Mouse (Mus musculus): ENCODE results near the gene Clta. TPM values are rescaled to one million over a fixed set of nuclear protein-coding genes. Genes with fewer than 3 reads are reported as not detected.

Gene Clta
- polyA plus RNA-seq, 1 experiment, result not detected

DNA sequence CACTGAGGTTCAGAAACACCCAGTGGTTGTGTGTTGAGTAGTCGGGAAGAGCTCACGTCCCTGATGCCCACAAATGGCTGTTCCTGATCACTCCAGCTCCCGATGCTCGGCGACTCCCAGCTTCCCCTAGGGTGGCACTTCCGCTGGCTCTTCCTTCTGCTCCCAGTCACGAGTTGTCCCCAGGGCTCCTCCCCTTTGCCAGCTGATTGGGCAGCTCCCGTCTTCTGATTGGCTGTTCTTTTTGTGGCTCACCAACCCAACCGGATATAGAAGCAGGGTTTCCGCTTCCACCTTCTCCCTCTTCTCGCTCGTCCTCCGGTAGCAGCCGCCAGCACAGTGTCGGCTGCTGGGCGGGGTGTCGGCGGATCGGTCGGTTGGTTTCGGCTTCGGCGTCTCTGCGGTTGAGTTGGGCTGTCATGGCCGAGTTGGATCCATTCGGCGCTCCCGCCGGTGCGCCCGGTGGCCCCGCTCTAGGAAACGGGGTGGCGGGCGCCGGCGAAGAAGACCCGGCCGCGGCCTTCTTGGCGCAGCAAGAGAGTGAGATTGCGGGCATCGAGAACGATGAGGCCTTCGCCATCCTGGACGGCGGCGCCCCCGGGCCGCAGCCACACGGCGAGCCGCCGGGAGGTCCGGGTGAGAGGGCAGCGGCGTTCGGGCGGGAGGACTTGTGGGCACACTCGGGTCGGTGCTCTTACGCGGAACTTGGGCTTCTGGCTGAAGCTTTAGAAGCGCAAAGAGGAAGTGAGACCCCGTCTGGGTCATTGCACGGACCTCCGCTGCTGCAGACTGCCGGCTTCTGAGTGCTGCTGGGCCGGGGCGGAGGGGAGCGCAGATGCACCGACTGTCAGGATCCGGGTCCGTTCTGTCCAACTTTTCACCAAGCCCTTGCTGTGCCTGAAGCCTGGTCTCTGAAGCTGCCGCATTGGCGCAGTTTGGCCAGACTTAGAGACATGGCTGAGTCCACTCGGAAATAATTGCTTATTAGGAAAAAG lies 8.4 kb downstream of the Clta start:
- TF ChIP-seq CTCF (IDR thresholded peaks at IDR 0.05; ENCODE audit: insufficient read depth, low read depth, low read length), result no peak
- TF ChIP-seq POLR2A (IDR thresholded peaks at IDR 0.05; ENCODE audit: insufficient read depth, low read depth, low read length), result peak; percentile 75
- Histone ChIP-seq H3K27ac (ENCODE audit: insufficient read depth, low read depth, low read length) (peak overlapping the region; percentile 22; the same call in 1 of the 2 replicates), H3K4me1 (ENCODE audit: control insufficient read depth, insufficient read depth, low read length) (peaks cover 4% of the 10 kb centered on the region; the same call in 1 of the 2 replicates), H3K4me3 (ENCODE audit: insufficient read depth, low read depth, low read length) (peak overlapping the region; percentile 66)
- WGBS, result under 1% methylated on average over 77 of the region's 77 CpGs

DNA sequence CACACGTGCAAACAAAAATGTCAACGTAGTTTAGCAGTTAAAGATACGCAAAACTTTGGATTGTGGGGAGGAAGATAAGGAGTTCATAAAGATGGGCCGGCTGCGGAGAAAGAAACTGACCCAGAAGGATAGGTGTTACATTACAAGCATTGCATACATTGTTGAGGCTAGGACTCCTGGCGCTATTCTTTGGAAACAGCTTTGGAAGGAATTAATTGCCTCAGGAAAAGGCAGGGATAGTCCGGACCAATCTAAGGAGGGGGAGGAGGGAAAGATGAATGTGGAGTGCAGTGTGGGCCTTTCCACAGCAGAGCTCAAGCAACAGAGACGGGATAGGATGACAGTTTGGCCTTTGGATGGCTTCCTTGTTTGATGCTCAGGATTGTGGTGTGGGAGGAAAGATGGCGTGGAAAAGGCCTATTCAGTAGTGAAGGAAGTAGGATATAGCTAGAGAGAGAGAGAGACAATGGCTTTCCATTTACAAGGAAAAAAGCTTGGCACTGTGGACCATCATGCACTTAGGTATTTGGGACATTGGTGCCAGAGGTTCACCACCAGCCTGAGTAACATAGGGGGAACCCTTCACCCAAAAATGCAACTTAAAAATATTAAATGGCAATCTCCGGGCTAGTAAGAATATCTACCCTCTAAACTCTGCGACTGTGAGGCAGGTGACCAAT lies 9.3 kb downstream of the Clta start:
- TF ChIP-seq CTCF (IDR thresholded peaks at IDR 0.05; ENCODE audit: insufficient read depth, low read depth, low read length), result no peak
- H3K4me3 ChIP-seq (ENCODE audit: insufficient read depth, low read depth, low read length), result peak overlapping the region; percentile 66
- peaks cover 4% of the 10 kb centered on the region; the same call in 1 of the 2 replicates for H3K4me1 ChIP-seq (ENCODE audit: control insufficient read depth, insufficient read depth, low read length)
- no peak overlapping the region for H3K27ac ChIP-seq (ENCODE audit: insufficient read depth, low read depth, low read length)
- 20% methylated on average over 11 of the region's 11 CpGs for WGBS

DNA sequence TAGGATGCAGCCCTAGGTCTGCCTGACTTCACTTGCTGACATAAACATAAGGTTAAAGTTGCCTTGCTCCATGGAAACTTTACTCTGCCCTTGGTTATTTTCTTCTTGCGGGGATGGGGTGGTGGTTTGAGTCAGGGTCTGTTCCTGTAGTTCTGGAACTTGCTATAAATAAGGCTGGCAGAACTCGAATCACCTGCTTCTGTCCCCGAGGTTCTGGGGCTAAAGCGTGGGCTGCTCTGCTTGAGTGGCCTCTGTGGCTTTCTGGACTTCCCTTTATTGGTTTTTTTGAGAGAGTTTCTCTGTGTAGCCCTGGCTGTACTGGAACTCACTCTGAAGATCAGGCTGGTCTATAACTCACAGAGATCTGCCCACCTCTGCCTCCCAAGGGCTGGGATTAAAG lies 11.8 kb downstream of the Clta start:
- Histone ChIP-seq H3K27ac (ENCODE audit: insufficient read depth, low read depth, low read length) (no peak overlapping the region), H3K4me1 (ENCODE audit: control insufficient read depth, insufficient read depth, low read length) (peaks cover 4% of the 10 kb centered on the region; the same call in 1 of the 2 replicates), H3K4me3 (ENCODE audit: insufficient read depth, low read depth, low read length) (no peak overlapping the region)
- TF ChIP-seq POLR2A (IDR thresholded peaks at IDR 0.05; ENCODE audit: insufficient read depth, low read depth, low read length), result no peak
- no peak for TF ChIP-seq CTCF (IDR thresholded peaks at IDR 0.05; ENCODE audit: insufficient read depth, low read depth, low read length)
- WGBS, result 89% methylated on average over 4 of the region's 4 CpGs

DNA sequence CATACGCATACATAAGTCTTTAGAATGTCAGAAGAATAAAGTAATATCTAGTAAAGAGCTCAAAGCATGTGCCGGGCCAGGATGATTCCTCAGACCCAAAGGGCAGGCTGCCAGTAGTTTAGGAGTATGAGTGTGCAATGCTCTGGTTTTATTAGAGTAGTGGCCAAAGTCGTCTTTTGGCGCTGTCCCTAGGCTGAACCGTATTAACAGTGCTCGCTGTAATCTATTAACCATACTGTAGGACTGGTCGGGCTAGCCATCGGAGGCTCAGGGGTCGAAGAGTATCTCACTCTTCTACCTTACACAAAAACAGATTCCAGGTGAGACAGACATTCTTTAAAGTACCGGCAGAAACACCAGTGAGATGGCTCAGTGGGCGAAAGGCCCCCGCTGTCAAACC lies 12.5 kb downstream of the Clta start:
- no peak overlapping the region for H3K4me3 ChIP-seq (ENCODE audit: insufficient read depth, low read depth, low read length)
- whole genome bisulfite sequencing, result 91% methylated on average over 12 of the region's 12 CpGs
- TF ChIP-seq CTCF (IDR thresholded peaks at IDR 0.05; ENCODE audit: insufficient read depth, low read depth, low read length), result no peak
- TF ChIP-seq POLR2A (IDR thresholded peaks at IDR 0.05; ENCODE audit: insufficient read depth, low read depth, low read length), result no peak
- H3K4me1 ChIP-seq (ENCODE audit: control insufficient read depth, insufficient read depth, low read length), result peaks cover 8% of the 10 kb centered on the region; the same call in 1 of the 2 replicates
- H3K27ac ChIP-seq (ENCODE audit: insufficient read depth, low read depth, low read length), result no peak overlapping the region

DNA sequence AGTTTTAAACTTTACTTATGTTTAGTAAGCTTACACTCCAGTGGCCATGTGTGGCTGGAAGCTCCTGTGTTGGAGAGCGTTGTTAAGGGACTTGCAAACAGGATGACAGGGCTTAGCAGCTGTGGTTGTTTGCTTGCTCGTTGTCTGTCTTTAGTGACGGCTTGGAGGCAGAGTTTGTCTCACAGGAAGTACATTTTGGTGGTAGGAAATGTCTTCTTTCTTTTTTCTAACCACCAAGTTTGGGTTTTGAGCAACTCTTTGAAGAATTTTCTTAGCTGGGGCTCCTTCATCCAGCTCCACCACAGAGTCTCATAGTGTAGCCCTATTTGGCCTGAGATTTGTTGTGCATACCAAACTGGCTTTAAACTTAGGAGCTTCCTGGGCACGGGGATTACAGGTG lies 18.1 kb downstream of the Clta start:
- Histone ChIP-seq H3K27ac (ENCODE audit: insufficient read depth, low read depth, low read length) (no peak overlapping the region), H3K4me1 (ENCODE audit: control insufficient read depth, insufficient read depth, low read length) (peaks cover 11% of the 10 kb centered on the region), H3K4me3 (ENCODE audit: insufficient read depth, low read depth, low read length) (no peak overlapping the region)
- TF ChIP-seq POLR2A (IDR thresholded peaks at IDR 0.05; ENCODE audit: insufficient read depth, low read depth, low read length) (no peak), CTCF (IDR thresholded peaks at IDR 0.05; ENCODE audit: insufficient read depth, low read depth, low read length) (no peak)
- 84% methylated on average over 4 of the region's 4 CpGs for WGBS

DNA sequence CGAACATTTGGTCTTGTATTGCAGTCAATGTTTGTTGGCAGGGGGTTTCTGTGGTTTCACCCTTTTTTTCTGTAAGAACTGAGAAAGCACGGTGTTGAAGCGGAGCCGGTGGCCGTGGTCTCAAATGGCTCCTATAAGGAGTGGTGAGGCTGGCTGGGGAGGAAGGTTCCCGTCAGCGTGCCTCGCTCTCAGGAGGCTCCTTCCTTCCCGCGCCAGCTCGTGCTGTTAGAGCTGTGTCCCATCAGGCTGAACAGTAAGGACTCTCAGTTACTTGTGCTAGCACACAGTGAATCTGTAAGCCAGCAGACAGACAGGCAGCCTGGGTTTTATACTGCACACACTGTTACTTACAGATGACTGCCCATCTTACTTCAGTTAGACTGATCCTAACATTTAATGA lies 18.5 kb downstream of the Clta start:
- Histone ChIP-seq H3K4me1 (ENCODE audit: control insufficient read depth, insufficient read depth, low read length) (peaks cover 12% of the 10 kb centered on the region), H3K4me3 (ENCODE audit: insufficient read depth, low read depth, low read length) (no peak overlapping the region), H3K27ac (ENCODE audit: insufficient read depth, low read depth, low read length) (no peak overlapping the region)
- WGBS, result 84% methylated on average over 11 of the region's 11 CpGs
- TF ChIP-seq POLR2A (IDR thresholded peaks at IDR 0.05; ENCODE audit: insufficient read depth, low read depth, low read length), result no peak
- TF ChIP-seq CTCF (IDR thresholded peaks at IDR 0.05; ENCODE audit: insufficient read depth, low read depth, low read length), result no peak

DNA sequence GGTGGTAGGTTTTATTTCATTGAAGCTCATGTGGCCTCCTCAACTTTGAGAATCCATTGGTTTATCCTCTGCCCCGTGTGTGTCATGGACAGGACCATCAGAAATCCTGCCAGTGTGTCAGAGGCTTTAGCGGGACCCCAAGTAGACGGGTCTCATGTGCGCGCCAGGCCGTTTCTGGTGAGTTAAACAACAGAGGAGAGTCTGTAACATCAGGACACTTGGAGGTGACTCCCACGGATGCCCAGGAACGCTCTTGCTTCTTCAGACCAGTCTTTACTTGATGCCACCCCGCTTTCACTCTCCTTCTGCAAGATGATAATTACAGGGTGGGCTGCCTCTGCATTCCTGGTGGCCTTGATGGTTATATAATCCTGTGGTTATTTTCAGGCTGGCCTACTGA lies 19.4 kb downstream of the Clta start:
- Histone ChIP-seq H3K4me1 (ENCODE audit: control insufficient read depth, insufficient read depth, low read length) (peaks cover 17% of the 10 kb centered on the region), H3K4me3 (ENCODE audit: insufficient read depth, low read depth, low read length) (no peak overlapping the region), H3K27ac (ENCODE audit: insufficient read depth, low read depth, low read length) (peak overlapping the region; percentile 16)
- TF ChIP-seq CTCF (IDR thresholded peaks at IDR 0.05; ENCODE audit: insufficient read depth, low read depth, low read length) (no peak), POLR2A (IDR thresholded peaks at IDR 0.05; ENCODE audit: insufficient read depth, low read depth, low read length) (no peak)
- 64% methylated on average over 9 of the region's 9 CpGs for WGBS

DNA sequence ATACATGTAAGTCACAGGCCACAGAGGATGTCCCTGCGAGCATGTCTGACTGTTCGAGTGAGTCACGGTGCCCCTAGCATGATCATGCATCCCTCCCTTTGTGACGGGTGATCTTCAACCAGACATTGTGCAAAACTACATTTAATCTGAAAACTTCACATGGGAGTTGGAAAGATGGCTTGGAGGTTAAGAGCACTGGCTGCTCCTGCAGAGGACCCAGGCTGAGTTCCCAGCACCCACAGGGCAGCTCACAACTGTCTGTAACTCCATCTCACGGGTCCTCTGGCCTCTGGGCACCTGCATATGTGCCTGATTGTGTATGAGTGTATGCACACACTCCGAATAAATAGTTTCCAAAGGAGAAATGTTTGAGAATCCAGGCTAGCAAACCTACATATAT lies 20.0 kb downstream of the Clta start:
- Histone ChIP-seq H3K4me3 (ENCODE audit: insufficient read depth, low read depth, low read length) (no peak overlapping the region), H3K27ac (ENCODE audit: insufficient read depth, low read depth, low read length) (peak overlapping the region; percentile 16), H3K4me1 (ENCODE audit: control insufficient read depth, insufficient read depth, low read length) (peaks cover 20% of the 10 kb centered on the region)
- WGBS, result 90% methylated on average over 6 of the region's 6 CpGs
- no peak for TF ChIP-seq POLR2A (IDR thresholded peaks at IDR 0.05; ENCODE audit: insufficient read depth, low read depth, low read length)
- no peak for TF ChIP-seq CTCF (IDR thresholded peaks at IDR 0.05; ENCODE audit: insufficient read depth, low read depth, low read length)

DNA sequence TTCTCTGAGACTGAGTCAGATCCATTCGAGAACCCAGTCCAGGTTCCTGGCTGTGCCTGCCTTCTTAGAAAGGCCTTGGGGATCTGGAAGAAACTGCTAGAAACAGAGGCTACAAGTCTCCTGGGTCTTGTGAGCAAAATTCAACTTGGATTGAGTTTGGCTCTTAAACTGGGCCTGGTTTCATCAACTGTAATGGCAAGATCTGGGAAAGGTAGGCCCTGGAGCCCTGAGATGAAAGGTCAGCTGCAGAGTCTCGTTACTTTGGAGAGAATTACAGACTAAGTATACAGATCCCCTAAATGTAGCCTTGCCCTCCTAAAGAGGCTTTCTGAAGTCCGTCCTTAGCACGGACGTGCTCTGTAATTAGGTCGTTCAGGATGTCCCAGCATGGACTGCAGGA lies 21.3 kb downstream of the Clta start:
- TF ChIP-seq CTCF (IDR thresholded peaks at IDR 0.05; ENCODE audit: insufficient read depth, low read depth, low read length), result no peak
- no peak for TF ChIP-seq POLR2A (IDR thresholded peaks at IDR 0.05; ENCODE audit: insufficient read depth, low read depth, low read length)
- Histone ChIP-seq H3K4me3 (ENCODE audit: insufficient read depth, low read depth, low read length) (no peak overlapping the region), H3K27ac (ENCODE audit: insufficient read depth, low read depth, low read length) (no peak overlapping the region), H3K4me1 (ENCODE audit: control insufficient read depth, insufficient read depth, low read length) (peaks cover 27% of the 10 kb centered on the region)
- 88% methylated on average over 6 of the region's 6 CpGs for WGBS
